27 mouse cellular contexts compared by ENCODE assay signal in the genomic region with DNA sequence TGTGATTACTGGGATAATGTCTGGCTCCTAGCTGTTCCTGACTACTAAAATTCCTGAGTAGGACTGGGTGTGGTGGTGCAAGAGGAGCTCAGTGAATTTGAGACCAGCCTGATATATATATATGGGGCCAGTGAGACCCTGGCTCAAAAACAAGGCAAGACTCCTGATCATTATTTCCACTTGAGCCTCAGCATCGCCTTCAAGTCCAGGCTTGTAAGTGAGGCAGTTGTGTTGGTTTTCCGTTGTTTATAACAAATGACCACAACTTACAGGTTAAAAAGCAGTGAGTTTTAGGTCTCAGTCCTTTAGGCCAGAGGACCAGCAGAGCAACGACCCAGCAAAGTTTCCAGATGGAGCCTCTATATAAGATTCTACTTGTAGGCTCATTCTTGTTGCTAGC. TPM values are rescaled to one million over a fixed set of nuclear protein-coding genes. Genes with fewer than 3 reads are reported as not detected.
DNase-seq lines count a peak whose midpoint lies in the region; ATAC-seq and TF ChIP-seq lines count a peak whose summit lies in the region.
"Had no signal": no experiment of that assay in that cellular context is flagged by ENCODE, and none has a peak within 500 bp of the region (broad histone marks: within the 10 kb centered on the region; RNA-seq: fewer than 3 reads in every experiment).

No protein-coding gene starts in this region.

- H3K4me1 ChIP-seq in heart, embryonic 12.5 days (replicated peaks) = peaks cover 34% of the 10 kb centered on the region
- H3K4me1 ChIP-seq in heart, postnatal 0 days (ENCODE audit: control insufficient read depth, insufficient read depth) = peaks cover 19% of the 10 kb centered on the region
- H3K4me1 ChIP-seq: embryonic facial prominence, embryonic 15.5 days; intestine, embryonic 15.5 days had no signal

- no peak overlapping the region for H3K4me3 ChIP-seq in heart, embryonic 12.5 days
- H3K4me3 ChIP-seq in heart, postnatal 0 days (ENCODE audit: low read depth, low read length) = no peak overlapping the region
- H3K4me3 ChIP-seq: embryonic facial prominence, embryonic 15.5 days; hindbrain, embryonic 10.5 days; hindbrain, embryonic 13.5 days; intestine, embryonic 15.5 days; kidney, embryonic 15.5 days had no signal

- H3K4me2 ChIP-seq in heart, embryonic 12.5 days = no peak overlapping the region
- no peak overlapping the region for H3K4me2 ChIP-seq in heart, postnatal 0 days (ENCODE audit: low read depth, low read length)
- H3K4me2 ChIP-seq: embryonic facial prominence, embryonic 15.5 days; hindbrain, embryonic 13.5 days; intestine, embryonic 15.5 days; kidney, embryonic 15.5 days had no signal

- H3K9me3 ChIP-seq in heart, embryonic 12.5 days (replicated peaks) = no peaks in the 10 kb centered on the region
- no peaks in the 10 kb centered on the region for H3K9me3 ChIP-seq in heart, postnatal 0 days (replicated peaks; ENCODE audit: control insufficient read depth, low read length)
- H3K9me3 ChIP-seq: embryonic facial prominence, embryonic 15.5 days; hindbrain, embryonic 13.5 days; intestine, embryonic 15.5 days; kidney, embryonic 15.5 days had no signal

- no peak for TF ChIP-seq EP300 in heart, postnatal 0 days (IDR thresholded peaks at IDR 0.05; ENCODE audit: low read depth)

- DNase-seq in heart, adult 11 months = peak; percentile 53
- DNase-seq in heart, postnatal 10 days = no peak
- no peak for DNase-seq in heart, postnatal 25 days (ENCODE audit: low spot score)
- no peak for DNase-seq in heart, postnatal 0 days (ENCODE audit: low spot score)
- DNase-seq in heart, adult 9 months (ENCODE audit: low spot score in 2 of 2) = no peak
- DNase-seq in left cerebral cortex, postnatal 25 days (ENCODE audit: low spot score in 2 of 2) = no peak
- DNase-seq: adrenal gland, adult 8-10 months; adrenal gland, postnatal 25 days; cerebellum, adult 11-12 months; cerebellum, adult 8-10 months; cerebellum, postnatal 10 days; cerebellum, postnatal 36 days; embryo, embryonic 11 days; forebrain, postnatal 0 days; gastrocnemius, postnatal 36 days; kidney, adult 11 months; kidney, adult 8-10 months had no signal

- no peak for TF ChIP-seq CTCF in heart, postnatal 0 days (IDR thresholded peaks at IDR 0.05; ENCODE audit: low read depth)

- WGBS in heart, embryonic 12.5 days = 84% methylated on average over 3 of the region's 3 CpGs
- 85% methylated on average over 3 of the region's 3 CpGs for WGBS in heart, postnatal 0 days

- no peak overlapping the region for H3K27ac ChIP-seq in heart, embryonic 12.5 days (ENCODE audit: poor library complexity, severe bottlenecking)
- peak overlapping the region; percentile 60 for H3K27ac ChIP-seq in heart, postnatal 0 days (ENCODE audit: low read depth)
- H3K27ac ChIP-seq: embryonic facial prominence, embryonic 15.5 days; hindbrain, embryonic 10.5 days; intestine, embryonic 15.5 days; kidney, embryonic 15.5 days had no signal

- intact Hi-C loops in heart, postnatal 10 days (cut with DNase I) = no loop called here
- intact Hi-C loops in heart, postnatal 25 days (cut with DNase I) = no loop called here
- intact Hi-C loops in left cerebral cortex, postnatal 25 days (cut with DNase I) = no loop called here

- 0 out of 2 replicates have a peak overlapping the region, but pooled peaks have one; percentile 13 for H3K9ac ChIP-seq in heart, embryonic 12.5 days
- no peak overlapping the region for H3K9ac ChIP-seq in heart, postnatal 0 days (replicated peaks; ENCODE audit: low read depth, low read length)
- H3K9ac ChIP-seq: embryonic facial prominence, embryonic 15.5 days; forebrain, postnatal 0 days; hindbrain, embryonic 13.5 days; intestine, embryonic 15.5 days; kidney, embryonic 15.5 days had no signal

- ATAC-seq in heart, embryonic 12.5 days (ENCODE audit: insufficient number of reproducible peaks, low FRiP score) = no peak
- no peak for ATAC-seq in heart, postnatal 0 days (ENCODE audit: insufficient read depth, low read depth)
- ATAC-seq: activated CD4-positive, CD25-positive, alpha-beta regulatory T cell, adult 4 months; CD4-positive, CD25-positive, alpha-beta regulatory T cell, adult 4 months; forebrain, embryonic 14.5 days; forebrain, postnatal 0 days; hindbrain, embryonic 16.5 days; intestine, embryonic 15.5 days had no signal

- H3K36me3 ChIP-seq in heart, embryonic 12.5 days = no peaks in the 10 kb centered on the region
- H3K36me3 ChIP-seq in heart, postnatal 0 days (replicated peaks; ENCODE audit: control insufficient read depth, insufficient read depth, low read length) = no peaks in the 10 kb centered on the region; the same call in 1 of the 2 replicates
- H3K36me3 ChIP-seq: hindbrain, embryonic 13.5 days; intestine, embryonic 15.5 days; kidney, embryonic 15.5 days had no signal

- H3K27me3 ChIP-seq in heart, embryonic 12.5 days (replicated peaks) = no peaks in the 10 kb centered on the region
- no peaks in the 10 kb centered on the region for H3K27me3 ChIP-seq in heart, postnatal 0 days (ENCODE audit: control insufficient read depth, insufficient read depth, low read length)
- H3K27me3 ChIP-seq: embryonic facial prominence, embryonic 15.5 days; hindbrain, embryonic 13.5 days; intestine, embryonic 15.5 days; kidney, embryonic 15.5 days had no signal

RNA-seq across cellular contexts. Expression of gene Tnrc6c, which starts 23.5 kb away (rescaled TPM):
- total RNA-seq in heart, postnatal 10 days (2021) = 10 to 100 TPM; 32.2 to 33.9 TPM
- polyA plus RNA-seq in heart, embryonic 12.5 days (2016; fragmentation: Nextera tagmentation; extraction: Ambion mirVana) = 7.6 and 8.2 TPM in 2 replicates
- 10 to 100 TPM; 25.7 to 33.4 TPM for total RNA-seq in heart, postnatal 25 days (2021)
- total RNA-seq in heart, postnatal 0 days (2014; rRNA removed; ENCODE audit: low replicate concordance) = 24.2 and 24.4 TPM in 2 replicates
- 6.2 and 6.8 TPM in 2 replicates for polyA plus RNA-seq in heart, postnatal 0 days (2015; fragmentation: Nextera tagmentation; extraction: Ambion mirVana)
- 10 to 100 TPM; 53.4 to 55.2 TPM for total RNA-seq in left cerebral cortex, postnatal 25 days (2021)
